Mouse (Mus musculus) embryonic facial prominence, embryonic 11.5 days (tissue): ENCODE measurements at regions not wholly inside any gene's neighbourhood (a gene's known extent, or its start where the extent isn't known, plus 50 kb on each side); places are given as distances from the start of the nearest gene placed in this dataset.
"Not testable (repeated sequence)": the region's sequence is repeated elsewhere in the genome, so short reads cannot be mapped to it uniquely, and the experiment has no call there.

Source experiments
- ATAC-seq: fragments of 200-750 bp; cut with Nextera tagmentation; replicated peaks from 2 replicates; pipeline ENCODE4 v1.8.0; 2017; ENCODE audit warnings: low read depth; ENCODE audit not compliant: insufficient number of reproducible peaks, low FRiP score, low TSS enrichment
- DNase-seq: peaks from one replicate; pipeline ENCODE4 v3.0.0-alpha.2; 2015; ENCODE audit warnings: low spot score
- H3K27ac ChIP-seq: fragments of 300-500 bp; sonication (generic); replicated peaks from 2 replicates; pipeline ENCODE4 v1.5.1; 2014; ENCODE audit warnings: mild to moderate bottlenecking, low read depth, low read length, control low read depth
- H3K27me3 ChIP-seq: fragments of 300-500 bp; sonication (generic); 2 replicates; pipeline ENCODE4 v1.6.1; 2014; ENCODE audit warnings: mild to moderate bottlenecking, low read length, moderate library complexity, mixed read lengths; ENCODE audit not compliant: control insufficient read depth, insufficient read depth
- H3K36me3 ChIP-seq: fragments of 300-500 bp; sonication (generic); replicated peaks from 2 replicates; pipeline ENCODE4 v1.6.1; 2014; ENCODE audit warnings: low read depth, mild to moderate bottlenecking, low read length, moderate library complexity, mixed read lengths; ENCODE audit not compliant: control insufficient read depth, insufficient read depth
- H3K4me1 ChIP-seq: fragments of 300-500 bp; sonication (generic); 2 replicates; pipeline ENCODE4 v1.6.1; 2014; ENCODE audit warnings: low read length, mixed read lengths; ENCODE audit not compliant: control insufficient read depth, insufficient read depth
- H3K4me2 ChIP-seq: fragments of 300-500 bp; sonication (generic); 2 replicates; pipeline ENCODE4 v1.6.1; 2014; ENCODE audit warnings: low read depth, mild to moderate bottlenecking, control low read depth, low read length, moderate library complexity
- H3K4me3 ChIP-seq: fragments of 300-500 bp; sonication (generic); 2 replicates; pipeline ENCODE4 v1.5.1; 2014; ENCODE audit warnings: low read depth, low read length, control low read depth
- H3K9ac ChIP-seq: fragments of 300-500 bp; sonication (generic); replicated peaks from 2 replicates; pipeline ENCODE4 v1.6.1; 2014; ENCODE audit warnings: mild to moderate bottlenecking, control low read depth, low read length
- H3K9me3 ChIP-seq: fragments of 300-500 bp; sonication (generic); replicated peaks from 2 replicates; pipeline ENCODE4 v1.6.1; 2016; ENCODE audit warnings: mild to moderate bottlenecking, low read length, inconsistent platforms, mixed read lengths; ENCODE audit not compliant: control insufficient read depth
- WGBS: fragments of 180-500 bp; shearing (Covaris S2); extraction: QIAGEN DNeasy Blood & Tissue Kit; methylation state at CpG from one replicate; pipeline ENCODE4 v1.1.7; 2014; 5-methylcytosine and 5-hydroxymethylcytosine counted together

GRCm38 (mm10) chr2:149203896-149204295, 186.9 kb upstream of the Gm10750 start:
- Histone ChIP-seq H3K9ac (no peak overlapping the region), H3K36me3 (no peaks in the 10 kb centered on the region), H3K4me1 (no peaks in the 10 kb centered on the region), H3K4me3 (no peak overlapping the region), H3K27ac (no peak overlapping the region), H3K9me3 (no peaks in the 10 kb centered on the region), H3K27me3 (no peaks in the 10 kb centered on the region), H3K4me2 (no peak overlapping the region)
- DNase-seq, result no peak
- ATAC-seq, result no peak

- Histone ChIP-seq H3K9me3 (no peaks in the 10 kb centered on the region), H3K4me2 (no peak overlapping the region), H3K4me3 (no peak overlapping the region), H3K27me3 (no peaks in the 10 kb centered on the region), H3K9ac (no peak overlapping the region), H3K27ac (no peak overlapping the region), H3K4me1 (no peaks in the 10 kb centered on the region), H3K36me3 (no peaks in the 10 kb centered on the region)
- DNase-seq (no peak), ATAC-seq (no peak)
- 71% methylated on average over 1 of the region's 1 CpGs for WGBS
Observed at GRCm38 (mm10) chr2:149195736-149196135, 178.7 kb upstream of the Gm10750 start.

- not testable (repeated sequence) for H3K27ac ChIP-seq, H3K4me1 ChIP-seq, H3K4me3 ChIP-seq, H3K27me3 ChIP-seq, H3K9ac ChIP-seq, H3K9me3 ChIP-seq, H3K36me3 ChIP-seq, H3K4me2 ChIP-seq
- 0 out of 2 replicates have a peak, but pooled peaks have one; percentile 56 for ATAC-seq
- DNase-seq, result peak; percentile 23
- 29% methylated on average over 7 of the region's 7 CpGs for WGBS
Observed at GRCm38 (mm10) chr2:149158434-149158833, 141.4 kb upstream of the Gm10750 start.

GRCm38 (mm10) chr2:149109551-149109950, 92.5 kb upstream of the Gm10750 start:
- not testable (repeated sequence) for H3K27me3 ChIP-seq, H3K4me3 ChIP-seq, DNase-seq, H3K4me2 ChIP-seq, H3K9ac ChIP-seq, H3K27ac ChIP-seq, ATAC-seq, H3K36me3 ChIP-seq, H3K9me3 ChIP-seq, H3K4me1 ChIP-seq
- WGBS, result 87% methylated on average over 1 of the region's 1 CpGs

GRCm38 (mm10) chr2:149092146-149092545, 75.1 kb upstream of the Gm10750 start:
- H3K9ac ChIP-seq, result no peak overlapping the region
- DNase-seq (no peak), ATAC-seq (no peak)
- H3K27me3 ChIP-seq, result no peaks in the 10 kb centered on the region
- no peak overlapping the region for H3K27ac ChIP-seq
- no peaks in the 10 kb centered on the region for H3K4me1 ChIP-seq
- H3K4me3 ChIP-seq, result no peak overlapping the region
- no peaks in the 10 kb centered on the region for H3K9me3 ChIP-seq
- no peaks in the 10 kb centered on the region for H3K36me3 ChIP-seq
- WGBS, result 56% methylated on average over 3 of the region's 3 CpGs
- no peak overlapping the region for H3K4me2 ChIP-seq
